Mouse (Mus musculus) ES-Bruce4 (cell line): Measurements from ENCODE around the gene Akain1.

Experiments
- CTCF ChIP-seq: IDR thresholded peaks from one replicate; pipeline ENCODE4 v1.8.1; 2011; ENCODE audit warnings: low read depth, low read length
- EP300 ChIP-seq: IDR thresholded peaks from 2 replicates; pipeline ENCODE4 v1.6.1; 2011; ENCODE audit warnings: low read depth, low read length; ENCODE audit not compliant: insufficient read depth
- POLR2A ChIP-seq: IDR thresholded peaks from one replicate; pipeline ENCODE4 v1.8.1; 2011; ENCODE audit warnings: low read length; ENCODE audit not compliant: insufficient read depth

GRCm38 (mm10) chr17:69497315-69497714, 58.2 kb downstream of the Akain1 start:
- no peak for TF ChIP-seq CTCF
- no peak for TF ChIP-seq EP300
- no peak for TF ChIP-seq POLR2A
